13 mouse cellular contexts compared by ENCODE assay signal in the genomic region with DNA sequence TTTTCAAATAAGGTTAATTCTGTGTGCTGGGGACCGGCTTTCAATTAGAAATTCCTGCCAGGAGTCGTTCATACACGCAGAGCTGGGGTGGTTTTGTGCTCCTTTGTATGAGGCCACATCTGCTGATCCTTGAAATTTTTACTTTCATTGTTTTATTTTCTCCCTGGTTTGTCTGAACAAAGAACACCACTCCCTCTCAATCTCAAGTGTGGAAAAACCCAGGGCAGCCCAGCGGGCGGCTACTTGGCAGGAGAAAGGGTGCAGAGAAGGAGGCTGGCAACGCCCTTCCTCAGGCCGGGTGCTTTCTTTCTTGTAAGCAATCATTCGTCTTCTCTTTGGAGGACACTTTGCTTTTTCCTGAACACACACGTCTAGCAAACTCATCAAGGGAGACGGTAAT.
DNase-seq lines count a peak whose midpoint lies in the region; ATAC-seq and TF ChIP-seq lines count a peak whose summit lies in the region.
"Had no signal": no experiment of that assay in that cellular context is flagged by ENCODE, and none has a peak within 500 bp of the region (broad histone marks: within the 10 kb centered on the region; RNA-seq: fewer than 3 reads in every experiment).

No protein-coding gene starts in this region.

- H3K9ac ChIP-seq in kidney, embryonic 14.5 days (ENCODE audit: low read depth, low read length) = no peak overlapping the region
- H3K9ac ChIP-seq in liver, postnatal 0 days (replicated peaks) = no peak overlapping the region
- H3K9ac ChIP-seq: limb, embryonic 13.5 days; midbrain, embryonic 13.5 days; stomach, embryonic 15.5 days had no signal

- H3K27ac ChIP-seq in kidney, adult 2 months (ENCODE audit: insufficient read depth, low read depth, low read length) = no peak overlapping the region
- H3K27ac ChIP-seq in kidney, embryonic 14.5 days (ENCODE audit: low read depth, low read length) = no peak overlapping the region
- no peak overlapping the region for H3K27ac ChIP-seq in liver, postnatal 0 days (ENCODE audit: low read depth)
- H3K27ac ChIP-seq: limb, embryonic 13.5 days; midbrain, embryonic 13.5 days; stomach, embryonic 15.5 days had no signal

- H3K36me3 ChIP-seq in kidney, adult 2 months (ENCODE audit: control insufficient read depth, insufficient read depth, low read length) = no peaks in the 10 kb centered on the region
- no peaks in the 10 kb centered on the region for H3K36me3 ChIP-seq in kidney, embryonic 14.5 days (ENCODE audit: control insufficient read depth, insufficient read depth, low read length)
- H3K36me3 ChIP-seq in liver, postnatal 0 days (replicated peaks; ENCODE audit: insufficient read depth, low read length) = no peaks in the 10 kb centered on the region
- H3K36me3 ChIP-seq: limb, embryonic 13.5 days; midbrain, embryonic 13.5 days; stomach, embryonic 15.5 days had no signal

- no peak for TF ChIP-seq CTCF in kidney, adult 2 months (conservative IDR thresholded peaks at IDR 0.05; ENCODE audit: insufficient read depth, insufficient read length, low read depth, low read length)
- TF ChIP-seq CTCF in liver, postnatal 0 days (IDR thresholded peaks at IDR 0.05; ENCODE audit: low read depth) = no peak

- 66% methylated on average over 10 of the region's 10 CpGs for WGBS in kidney, adult 2 months
- 84% methylated on average over 10 of the region's 10 CpGs for WGBS in kidney, embryonic 14.5 days
- 83% methylated on average over 10 of the region's 10 CpGs for WGBS in liver, postnatal 0 days (ENCODE audit: insufficient replicate concordance)

- no peak overlapping the region for H3K4me2 ChIP-seq in kidney, embryonic 14.5 days (replicated peaks; ENCODE audit: low read depth, low read length)
- no peak overlapping the region for H3K4me2 ChIP-seq in liver, postnatal 0 days (ENCODE audit: low read depth, low read length)
- H3K4me2 ChIP-seq: limb, embryonic 13.5 days; midbrain, embryonic 13.5 days; stomach, embryonic 15.5 days had no signal

- no peak for TF ChIP-seq POLR2A in kidney, adult 2 months (IDR thresholded peaks at IDR 0.05; ENCODE audit: low read depth, low read length)

- TF ChIP-seq EP300 in liver, postnatal 0 days (IDR thresholded peaks at IDR 0.05; ENCODE audit: low read depth) = no peak

- no peaks in the 10 kb centered on the region for H3K4me1 ChIP-seq in kidney, adult 2 months (ENCODE audit: control insufficient read depth, insufficient read depth, low read length)
- H3K4me1 ChIP-seq in kidney, embryonic 14.5 days (ENCODE audit: control insufficient read depth, insufficient read depth, low read length) = no peaks in the 10 kb centered on the region
- H3K4me1 ChIP-seq in liver, postnatal 0 days (ENCODE audit: insufficient read depth) = no peaks in the 10 kb centered on the region
- H3K4me1 ChIP-seq: limb, embryonic 13.5 days; midbrain, embryonic 13.5 days; stomach, embryonic 15.5 days had no signal

- peak; percentile 20 for DNase-seq in adrenal gland, postnatal 10 days
- no peak for DNase-seq in adrenal gland, adult 18-20 months (ENCODE audit: low spot score in 2 of 2)
- peak; percentile 38 for DNase-seq in kidney, adult 2 months
- DNase-seq in ZHBTc4 (ENCODE audit: low read depth, low spot score) = peak; percentile 96
- DNase-seq in lung, postnatal 25 days (ENCODE audit: low spot score) = peak; percentile 85
- DNase-seq in right cerebral cortex, postnatal 14 days = no peak
- no peak for DNase-seq in liver, postnatal 0 days
- DNase-seq: cerebellum, adult 11 months had no signal

- H3K9me3 ChIP-seq in kidney, embryonic 14.5 days (ENCODE audit: control insufficient read depth, low read length) = no peaks in the 10 kb centered on the region
- H3K9me3 ChIP-seq in liver, postnatal 0 days (ENCODE audit: low read length) = no peaks in the 10 kb centered on the region
- H3K9me3 ChIP-seq: limb, embryonic 13.5 days; midbrain, embryonic 13.5 days; stomach, embryonic 15.5 days had no signal

- H3K4me3 ChIP-seq in kidney, adult 2 months (ENCODE audit: insufficient read depth, low read depth, low read length) = peak overlapping the region; percentile 20; the same call in 1 of the 2 replicates
- H3K4me3 ChIP-seq in kidney, embryonic 14.5 days (ENCODE audit: low read length) = no peak overlapping the region
- no peak overlapping the region for H3K4me3 ChIP-seq in liver, postnatal 0 days (ENCODE audit: low read depth, low read length)
- H3K4me3 ChIP-seq: limb, embryonic 13.5 days; midbrain, embryonic 13.5 days; stomach, embryonic 15.5 days had no signal

- no peak for ATAC-seq in kidney, embryonic 14.5 days (ENCODE audit: low FRiP score, low TSS enrichment)
- no peak for ATAC-seq in liver, postnatal 0 days
- ATAC-seq: midbrain, embryonic 13.5 days had no signal

- H3K27me3 ChIP-seq in kidney, adult 2 months (replicated peaks; ENCODE audit: control insufficient read depth, insufficient read depth, low read length) = no peaks in the 10 kb centered on the region
- no peaks in the 10 kb centered on the region for H3K27me3 ChIP-seq in kidney, embryonic 14.5 days (ENCODE audit: control insufficient read depth, insufficient read depth, low read length)
- no peaks in the 10 kb centered on the region for H3K27me3 ChIP-seq in liver, postnatal 0 days (ENCODE audit: insufficient read depth, low read length)
- H3K27me3 ChIP-seq: CH12.LX; midbrain, embryonic 13.5 days; stomach, embryonic 15.5 days had no signal

Comparison
In these comparisons a context has a peak if more than half of its experiments do, and no peak if none do; other contexts are left out.
1. DNase-seq: peak in adrenal gland, postnatal 10 days (single experiment), kidney, adult 2 months (single experiment), ZHBTc4 (single experiment) and lung, postnatal 25 days (single experiment); none in adrenal gland, adult 18-20 months (0 of 2), right cerebral cortex, postnatal 14 days (single experiment) and liver, postnatal 0 days (single experiment).